Mouse (Mus musculus) liver, embryonic 16.5 days (tissue): ENCODE measurements around the gene Cmtm3. TPM values are rescaled to one million over a fixed set of nuclear protein-coding genes. Genes with fewer than 3 reads are reported as not detected.

ENCODE experiments used
- polyA plus RNA-seq: library from polyadenylated mRNA; unstranded; fragments of >200 nt; fragmentation: Nextera tagmentation; extraction: Ambion mirVana; gene quantifications from 2 replicates; pipeline ENCODE4 v1.2.1, GENCODE M21; 2015

Gene Cmtm3
- polyA plus RNA-seq, 1 experiment from 2014 or later = 17.6 TPM

Other genes starting within 250 kb of the Cmtm3 start
- 8.7 and 10.2 TPM in 2 replicates for gene Cdh5, start 237.8 kb upstream of the Cmtm3 start, polyA plus RNA-seq
- gene Bean1, start 169.0 kb upstream of the Cmtm3 start, polyA plus RNA-seq = 0.05 TPM in 1 of 2 replicates, not detected in the other
- 5.9 and 6.3 TPM in 2 replicates for gene Tk2, start 90.9 kb upstream of the Cmtm3 start, polyA plus RNA-seq
- 16.4 and 16.7 TPM in 2 replicates for gene Cklf, start 88.5 kb upstream of the Cmtm3 start, polyA plus RNA-seq
- gene Cmtm2a, start 46.2 kb upstream of the Cmtm3 start, polyA plus RNA-seq = not detected in 2 replicates
- not detected in 2 replicates for gene Gm45711, start 29.3 kb upstream of the Cmtm3 start, polyA plus RNA-seq
- gene Cmtm1, start 29.3 kb upstream of the Cmtm3 start, polyA plus RNA-seq = not detected in 2 replicates
- gene Gm11020, start 17.8 kb upstream of the Cmtm3 start, polyA plus RNA-seq = not detected in 2 replicates
- gene Cmtm2b, start 17.2 kb upstream of the Cmtm3 start, polyA plus RNA-seq = not detected in 2 replicates
- gene Cmtm4, start 56.4 kb downstream of the Cmtm3 start, polyA plus RNA-seq = 0.41 and 0.45 TPM in 2 replicates
- gene Dync1li2, start 103.6 kb downstream of the Cmtm3 start, polyA plus RNA-seq = 11.3 and 11.8 TPM in 2 replicates
- 0.02 and 0.08 TPM in 2 replicates for gene Terb1, start 170.5 kb downstream of the Cmtm3 start, polyA plus RNA-seq
- gene Nae1, start 195.2 kb downstream of the Cmtm3 start, polyA plus RNA-seq = 23.0 and 28.5 TPM in 2 replicates
- 2.0 and 3.4 TPM in 2 replicates for gene Car7, start 195.3 kb downstream of the Cmtm3 start, polyA plus RNA-seq